Mouse (Mus musculus) spleen, postnatal 10 days (tissue): ENCODE measurements at regions not wholly inside any gene's neighbourhood (a gene's known extent, or its start where the extent isn't known, plus 50 kb on each side); places are given as distances from the start of the nearest gene placed in this dataset.

Experiments used
- DNase-seq, 2 experiments: peaks; one replicate each; pipeline ENCODE4 v3.0.0; 2021 to 2022; ENCODE audit warnings: low spot score in 2 of 2

DNA sequence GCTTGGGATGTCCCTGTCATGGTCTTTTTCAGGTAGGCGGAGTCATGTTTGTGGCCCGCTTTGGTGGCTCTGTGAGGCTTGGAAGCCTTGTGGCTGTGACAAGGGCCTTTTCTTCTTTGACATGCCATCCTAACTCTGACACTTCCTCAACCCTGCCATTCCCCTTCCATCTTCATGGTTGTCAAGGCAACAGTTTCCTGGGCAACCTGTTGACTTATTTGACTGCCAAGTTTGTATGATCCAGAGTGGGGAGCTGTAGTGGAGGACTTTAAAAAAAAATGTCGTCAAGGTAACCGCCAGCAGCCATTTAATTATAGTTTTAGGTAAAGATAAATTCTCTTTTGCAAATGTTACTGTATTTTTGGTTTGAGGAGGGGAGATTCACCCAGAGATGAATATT lies 56.8 kb upstream of the Kcng1 start:
- DNase-seq, result no peak

DNA sequence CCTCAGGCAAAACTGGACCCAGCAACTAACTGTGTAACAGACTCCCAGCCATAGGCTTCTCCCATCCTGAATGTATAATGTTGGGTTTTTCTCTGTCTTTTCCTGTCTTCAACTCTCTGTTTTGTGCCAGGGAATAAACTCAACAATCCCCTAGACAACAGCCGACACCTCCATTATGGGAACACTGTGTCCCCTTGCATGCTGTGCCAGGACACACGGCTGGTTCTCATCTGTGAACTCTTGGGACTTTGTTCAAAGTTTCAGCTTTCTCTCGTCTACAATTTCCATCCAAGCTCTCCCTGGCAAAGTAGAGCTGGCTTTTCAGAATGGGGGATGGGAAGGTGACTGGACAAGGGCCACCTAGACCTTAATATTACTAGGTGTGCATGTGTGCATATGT lies 56.1 kb upstream of the Kcng1 start:
- no peak for DNase-seq

DNA sequence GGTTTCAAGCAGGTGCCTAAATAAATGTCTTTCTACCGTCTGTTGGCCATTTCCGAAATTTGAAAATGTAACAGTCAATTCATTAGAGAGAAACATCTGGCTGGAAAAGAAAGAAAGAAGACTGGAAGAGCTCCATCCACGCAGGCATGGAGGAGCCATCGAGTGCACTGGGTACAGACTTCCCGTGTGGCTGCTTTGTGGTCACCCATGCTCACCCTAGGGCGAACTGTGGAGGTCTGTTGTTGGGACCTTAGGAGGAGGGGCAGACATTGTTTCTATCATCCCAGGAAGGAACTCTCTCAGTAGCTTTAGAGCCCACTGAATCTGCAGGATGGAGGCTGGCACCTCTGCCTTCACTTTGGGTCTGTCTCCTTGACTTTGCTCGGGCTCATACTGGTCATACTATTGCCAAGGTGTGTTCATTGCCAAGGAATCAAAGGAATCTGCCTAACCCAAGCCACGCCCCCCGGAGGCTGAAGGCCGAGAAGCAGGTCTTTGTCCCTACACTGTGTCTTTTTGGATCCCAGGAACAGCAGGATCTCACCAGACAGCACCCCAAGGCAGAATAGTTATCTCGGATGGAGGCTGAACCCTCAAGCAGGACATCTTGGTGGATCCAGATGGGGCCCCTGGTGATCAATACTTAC lies 54.3 kb upstream of the Kcng1 start:
- no peak for DNase-seq

DNA sequence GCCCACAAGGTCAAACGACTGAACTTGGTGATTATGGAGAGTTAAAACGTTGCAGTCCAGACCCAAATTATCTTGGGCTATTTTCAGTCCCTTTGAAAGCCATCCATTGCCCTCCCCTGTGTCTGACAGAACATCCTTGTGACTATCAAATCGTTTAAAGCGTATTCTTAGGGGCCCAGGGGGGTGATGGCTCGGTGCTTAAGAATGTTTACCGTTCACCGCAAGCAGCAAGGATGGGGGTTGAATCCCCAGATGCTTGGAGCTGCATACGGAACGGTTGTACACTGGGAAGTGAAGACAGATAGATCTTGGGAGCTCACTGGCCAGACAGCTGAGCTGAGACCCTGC lies 52.7 kb upstream of the Kcng1 start:
- DNase-seq, result no peak

DNA sequence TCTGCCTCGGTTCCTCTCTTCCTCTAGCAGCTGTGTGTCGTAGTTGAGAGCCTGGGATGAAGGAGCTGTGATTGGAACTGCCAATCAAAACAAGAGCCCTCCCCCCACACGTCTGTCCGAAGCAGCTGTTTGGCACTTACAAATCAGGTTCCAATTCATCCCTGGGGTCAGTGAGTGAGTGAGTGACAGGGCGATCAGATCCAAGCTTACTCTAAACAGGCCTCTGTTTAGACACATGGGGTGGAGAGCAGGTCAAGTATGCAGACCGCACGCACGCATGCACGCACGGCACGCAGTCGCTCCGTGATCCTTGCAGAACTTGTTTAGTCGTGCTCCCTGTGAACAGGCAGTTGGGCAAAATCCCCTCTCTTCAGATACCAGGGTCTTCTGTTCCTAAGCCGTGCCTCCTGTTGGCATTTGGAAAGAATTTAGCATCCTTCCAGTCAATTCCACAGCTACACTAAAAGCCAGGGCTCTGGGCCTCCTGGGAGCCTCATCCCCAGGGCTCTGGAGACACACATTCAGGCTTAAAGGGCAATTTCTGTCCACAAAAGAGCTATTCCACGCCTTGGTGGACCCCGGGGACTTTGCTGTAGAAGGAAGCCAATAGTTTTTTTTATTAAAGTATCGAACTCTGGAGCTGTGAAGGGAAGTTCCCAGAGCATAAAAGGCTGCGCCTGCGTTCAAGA lies 52.2 kb upstream of the Kcng1 start:
- DNase-seq, result no peak

DNA sequence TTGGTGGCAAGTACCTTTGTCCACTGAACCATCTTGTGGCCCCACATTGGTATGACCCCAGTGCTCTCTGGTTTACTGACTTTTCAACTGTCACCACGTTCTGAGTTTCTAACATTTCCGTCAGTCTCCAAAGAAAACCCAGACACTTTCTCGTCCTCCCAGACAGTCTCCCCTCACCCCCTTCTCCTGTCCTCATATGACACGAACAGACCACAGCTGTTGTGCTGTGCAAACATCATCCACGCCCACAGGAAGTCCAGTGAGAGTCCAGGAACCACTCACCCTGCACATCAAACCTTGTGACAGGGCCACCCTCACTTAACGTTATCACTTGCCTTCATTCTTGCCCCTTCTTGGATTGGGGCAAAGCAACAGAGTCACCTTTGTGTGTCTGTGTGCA lies 51.4 kb upstream of the Kcng1 start:
- no peak for DNase-seq
